Mouse (Mus musculus) T-helper 2 cell (primary cell): ENCODE measurements around the gene Hoxa3.

Experiments
- in situ Hi-C: fragments of 300-600 bp; cut with MboI, MseI; formaldehyde crosslinking; loops from one replicate; pipeline ENCODE4 v1.15.1; 2025; ENCODE audit warnings: high pct_unique_total_duplicates

Hoxa3 gene

GRCm38 (mm10) chr6:52190410-52190809 is 22.7 kb downstream of the Hoxa3 start:
- in situ Hi-C loops: no loop called here

DNA sequence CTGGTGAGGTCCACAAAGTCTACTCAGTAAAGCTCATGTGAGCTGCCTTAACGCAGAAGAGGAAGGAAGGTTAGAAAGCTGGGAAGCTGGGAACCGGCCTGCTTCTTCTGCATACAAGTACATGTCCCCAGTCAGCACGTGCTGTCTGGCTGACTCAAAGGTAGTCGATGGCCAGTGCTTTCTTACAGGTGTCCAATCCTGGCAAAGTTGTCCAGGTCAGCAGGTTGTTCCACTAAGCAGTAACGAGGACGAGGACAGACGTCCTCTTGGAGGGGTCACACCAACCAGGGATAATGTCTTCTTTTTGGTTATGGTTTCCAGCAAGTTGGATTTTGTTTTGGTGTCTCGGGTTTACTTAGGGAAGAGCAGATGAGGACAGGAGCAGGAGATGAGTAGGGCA is 23.2 kb downstream of the Hoxa3 start:
- in situ Hi-C loops: no loop called here

GRCm38 (mm10) chr6:52189172-52189591 is 24.0 kb downstream of the Hoxa3 start:
- in situ Hi-C loops: no loop called here

- in situ Hi-C loops: no loop called here
Observed at GRCm38 (mm10) chr6:52186500-52186899, 26.6 kb downstream of the Hoxa3 start.

DNA sequence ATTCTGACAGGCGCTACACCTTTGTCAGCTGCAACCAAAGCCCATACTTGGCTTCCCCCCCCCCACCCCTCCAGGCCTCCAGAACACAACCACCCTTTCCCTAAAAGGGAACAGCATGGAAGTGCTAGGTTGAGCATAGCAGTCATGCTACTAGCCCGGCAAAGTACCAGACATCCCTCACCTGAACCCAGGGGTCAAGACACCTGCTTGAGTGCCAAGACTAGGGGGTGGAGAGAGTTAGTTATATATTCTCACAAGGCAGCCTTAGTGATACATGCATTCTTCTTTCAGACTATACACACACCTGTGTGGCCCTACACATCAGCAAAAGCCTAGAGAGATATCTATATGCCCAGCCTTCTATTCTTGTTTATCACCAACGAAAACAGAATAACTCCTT is 27.3 kb downstream of the Hoxa3 start:
- in situ Hi-C loops: no loop called here

DNA sequence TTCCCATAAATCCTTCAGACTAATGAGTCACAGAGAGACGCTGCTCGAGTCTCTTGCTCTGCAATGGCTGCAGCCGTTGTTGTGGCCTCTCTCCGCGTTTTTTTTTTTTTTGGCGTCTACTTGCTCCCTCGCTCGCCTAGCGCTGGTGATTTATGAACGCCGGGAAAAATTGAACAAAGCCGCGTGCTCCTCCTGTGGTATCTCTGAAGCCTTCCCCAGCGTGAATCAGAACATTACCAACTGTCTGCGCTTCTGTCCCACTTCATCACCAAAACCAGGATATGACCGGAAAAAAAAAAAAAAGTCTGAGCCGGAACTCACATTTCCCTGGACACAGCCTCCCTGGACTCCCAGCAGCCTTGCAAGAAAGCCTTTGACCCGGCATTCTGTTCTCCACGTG is 27.9 kb downstream of the Hoxa3 start:
- in situ Hi-C loops: no loop called here

GRCm38 (mm10) chr6:52184668-52185067 is 28.5 kb downstream of the Hoxa3 start:
- in situ Hi-C loops: no loop called here

DNA sequence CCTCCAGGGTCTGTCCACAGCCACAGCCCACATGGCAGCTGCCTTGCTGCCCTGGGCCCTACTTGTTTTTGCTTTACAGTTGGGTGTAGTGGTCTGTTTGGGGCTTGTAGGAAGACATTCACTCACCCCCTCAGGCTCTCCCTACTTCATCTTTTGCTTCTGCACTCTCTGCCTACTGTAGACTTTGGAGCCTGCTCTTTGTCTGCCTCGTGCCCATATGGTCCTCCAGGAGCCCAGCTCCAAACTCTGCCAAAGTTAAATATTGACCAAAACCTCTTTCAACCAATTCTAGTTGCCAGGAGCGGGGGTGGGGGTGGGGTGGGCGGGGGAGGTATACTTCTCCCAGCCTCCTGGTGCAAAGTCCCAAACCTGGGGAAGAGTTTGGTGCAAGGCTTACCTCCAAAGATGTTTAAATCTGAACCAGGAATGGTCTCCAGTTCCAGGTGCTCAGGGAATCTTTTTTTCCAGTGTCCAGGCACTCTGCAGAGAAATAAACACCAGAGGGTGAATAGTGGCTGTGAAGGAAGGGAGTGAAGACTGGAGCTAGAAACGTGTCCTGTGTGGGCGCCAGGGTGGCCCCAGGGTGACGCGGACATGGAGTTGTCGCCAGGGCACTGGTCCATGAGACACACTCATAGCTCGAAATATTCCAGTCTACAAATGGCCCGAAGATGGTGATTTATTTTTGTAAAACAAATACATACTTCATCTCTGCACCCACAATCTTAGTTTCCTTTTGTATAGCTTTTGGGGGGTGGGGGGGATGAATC is 29.6 kb downstream of the Hoxa3 start:
- in situ Hi-C loops: no loop called here

GRCm38 (mm10) chr6:52182793-52183192 is 30.3 kb downstream of the Hoxa3 start:
- in situ Hi-C loops: no loop called here

DNA sequence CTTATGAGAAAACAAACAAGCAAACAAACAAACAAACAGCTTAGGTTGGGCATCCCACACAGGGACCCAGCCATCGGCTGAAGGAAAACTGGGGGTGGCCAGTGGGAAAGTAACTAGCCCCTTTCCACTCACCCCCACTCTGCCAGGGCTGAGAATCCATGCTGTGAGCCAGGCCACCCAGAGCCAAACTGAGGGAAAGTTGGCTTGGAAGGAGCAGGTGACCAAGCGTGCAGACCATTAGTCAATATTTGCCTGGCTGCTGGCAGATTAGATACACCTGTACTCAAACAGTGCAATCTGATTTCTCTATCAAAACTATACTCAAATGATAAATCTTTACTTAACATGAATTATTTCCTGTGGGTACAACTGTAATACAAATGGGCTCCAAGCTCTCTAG is 31.1 kb downstream of the Hoxa3 start:
- in situ Hi-C loops: no loop called here

- in situ Hi-C loops: no loop called here
Observed at GRCm38 (mm10) chr6:52180726-52181125, 32.4 kb downstream of the Hoxa3 start.

- in situ Hi-C loops: no loop called here
Observed at GRCm38 (mm10) chr6:52180213-52180710, 32.9 kb downstream of the Hoxa3 start.

- in situ Hi-C loops: no loop called here
Observed at GRCm38 (mm10) chr6:52179690-52180089, 33.4 kb downstream of the Hoxa3 start.

GRCm38 (mm10) chr6:52178918-52179665 is 34.0 kb downstream of the Hoxa3 start:
- in situ Hi-C loops: no loop called here

DNA sequence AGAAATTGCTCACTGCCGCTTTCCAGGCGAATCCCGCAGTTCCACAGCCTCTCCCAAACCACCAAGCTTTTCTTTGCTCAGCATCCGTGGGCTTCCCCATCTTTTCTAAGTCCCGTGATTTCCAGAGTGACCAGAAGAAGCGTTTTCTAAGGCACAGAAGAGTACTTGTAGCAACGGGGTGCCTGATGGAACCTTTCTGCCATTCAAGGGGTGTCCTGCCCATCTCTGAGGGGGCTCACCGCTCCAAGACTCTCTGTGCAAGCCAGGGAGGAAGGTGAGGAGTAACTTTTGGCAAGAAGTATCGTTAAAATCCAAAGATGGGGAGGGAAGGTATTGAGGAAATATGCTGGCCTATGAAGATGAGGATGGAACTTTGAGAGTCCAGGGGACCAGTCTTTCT is 35.3 kb downstream of the Hoxa3 start:
- in situ Hi-C loops: no loop called here

DNA sequence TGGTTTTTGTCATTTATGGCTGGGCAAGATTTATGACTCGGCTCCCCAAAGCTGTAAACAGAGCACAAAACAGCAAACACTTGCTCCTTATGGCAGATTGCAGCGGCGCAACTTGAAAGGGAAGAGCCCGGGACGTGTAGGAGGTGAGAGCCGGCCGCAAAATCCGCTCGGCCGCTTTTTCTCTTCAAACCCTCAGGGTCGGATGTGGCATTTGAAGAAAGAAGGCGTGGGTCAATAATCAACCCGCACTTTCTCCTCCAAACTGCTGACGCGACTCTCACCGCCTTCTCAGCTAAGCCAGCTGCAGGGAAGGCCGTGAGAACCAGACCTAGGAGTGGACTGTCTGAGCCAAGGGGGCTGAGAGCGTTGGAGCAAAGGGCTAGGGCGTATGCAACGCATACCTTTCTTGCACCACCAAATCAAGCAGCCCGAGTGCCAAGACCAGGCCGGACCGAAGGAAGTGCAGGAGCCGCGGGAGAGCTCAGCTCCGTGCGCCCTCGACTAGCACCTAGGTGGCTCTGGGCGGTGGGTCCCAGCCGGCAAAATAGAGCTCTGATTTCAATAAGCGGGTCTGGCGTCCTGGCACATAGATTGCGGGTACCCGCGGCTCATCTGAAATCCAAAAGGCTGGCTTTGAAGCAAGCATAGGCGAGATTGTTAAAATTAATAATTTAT is 35.9 kb downstream of the Hoxa3 start, which contains the start of gene 5730596B20Rik:
Gene 5730596B20Rik, plus strand, starts transcription at position 438 of the 675 bp plus-strand sequence.
- in situ Hi-C loops: no loop called here

GRCm38 (mm10) chr6:52176391-52176790 is 36.7 kb downstream of the Hoxa3 start:
- in situ Hi-C loops: no loop called here

DNA sequence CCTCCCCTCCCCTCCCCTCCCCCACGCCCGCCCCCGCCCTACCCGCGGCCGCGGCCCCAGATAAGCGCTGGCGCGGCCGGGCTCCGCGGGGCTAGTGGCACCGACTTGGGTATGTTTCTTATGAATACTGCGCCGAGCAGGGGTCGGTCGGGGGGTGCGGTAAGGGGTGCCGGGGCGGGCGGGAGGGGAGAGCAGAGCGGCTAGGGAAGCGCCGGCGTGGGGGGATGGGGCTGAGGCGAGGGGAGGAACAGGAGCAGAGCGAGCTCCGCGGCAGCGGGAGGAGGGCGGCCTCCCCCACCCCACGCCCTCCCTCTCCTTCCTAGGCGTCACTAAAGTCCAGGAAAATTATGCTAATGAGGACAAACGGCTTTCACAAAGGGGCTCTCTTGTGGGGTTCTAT is 37.3 kb downstream of the Hoxa3 start:
- in situ Hi-C loops: no loop called here

DNA sequence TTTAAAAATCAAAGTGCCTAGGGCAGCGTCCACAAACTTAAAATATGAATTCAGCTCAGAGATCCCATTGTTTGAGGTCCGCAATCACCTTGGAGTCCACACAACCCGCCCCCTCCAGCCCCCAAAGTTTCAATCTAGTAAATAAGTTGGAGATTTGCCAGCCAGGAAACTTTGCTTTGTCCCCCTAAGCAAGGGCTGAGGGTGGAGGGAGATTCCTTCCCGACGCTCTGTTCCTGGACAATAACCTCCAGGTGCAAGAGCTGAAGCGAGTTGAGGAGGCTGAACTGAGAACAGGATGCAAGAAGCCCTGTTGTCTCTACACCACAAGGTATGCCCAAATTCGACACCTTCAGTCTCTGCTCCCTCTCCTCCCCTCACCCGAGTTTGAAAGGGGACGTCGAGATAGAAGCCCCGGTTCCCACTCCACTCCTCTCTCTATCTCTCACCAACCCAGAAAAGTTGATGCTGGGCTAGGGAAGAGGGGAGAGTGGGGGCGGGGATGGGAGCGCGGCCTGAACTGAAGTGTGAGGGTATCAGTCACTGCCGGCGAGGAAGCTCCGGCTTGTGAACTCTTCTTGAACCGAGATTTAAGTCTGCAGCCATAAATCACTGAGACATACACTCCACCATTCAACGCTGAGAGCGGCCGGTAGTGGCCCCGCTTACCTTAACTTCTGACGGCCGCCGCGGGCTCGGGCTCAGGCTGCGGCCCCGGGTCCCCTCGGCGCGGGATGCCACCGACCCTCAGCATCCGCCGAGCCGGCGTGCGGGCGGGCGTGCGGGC is 38.0 kb downstream of the Hoxa3 start:
- in situ Hi-C loops: no loop called here

- in situ Hi-C loops: no loop called here
Observed at GRCm38 (mm10) chr6:52173648-52174047, 39.5 kb downstream of the Hoxa3 start.

- in situ Hi-C loops: no loop called here
Observed at GRCm38 (mm10) chr6:52172501-52172900, 40.6 kb downstream of the Hoxa3 start.
